Mouse (Mus musculus): Measurements from ENCODE around the gene Gnb4. TPM values are rescaled to one million over a fixed set of nuclear protein-coding genes. Genes with fewer than 3 reads are reported as not detected.

Gene Gnb4
- polyA plus RNA-seq, 1 experiment, result 4.8 TPM

GRCm38 (mm10) chr3:32644751-32645150 lies 28.4 kb upstream of the Gnb4 start:
- no peaks in the 10 kb centered on the region for H3K27me3 ChIP-seq (ENCODE audit: control insufficient read depth, insufficient read depth, low read length, poor library complexity, severe bottlenecking)
- no peak overlapping the region for H3K4me3 ChIP-seq (ENCODE audit: low read depth, low read length)
- H3K4me1 ChIP-seq (ENCODE audit: control insufficient read depth, insufficient read depth, low read length), result no peaks in the 10 kb centered on the region
- TF ChIP-seq POLR2A (IDR thresholded peaks at IDR 0.05; ENCODE audit: insufficient read depth, low read length), result no peak
- TF ChIP-seq CTCF (IDR thresholded peaks at IDR 0.05; ENCODE audit: low read depth, low read length), result no peak
- TF ChIP-seq EP300 (IDR thresholded peaks at IDR 0.05; ENCODE audit: insufficient read depth, low read depth, low read length), result no peak
- H3K9me3 ChIP-seq (replicated peaks; ENCODE audit: control insufficient read depth, insufficient read depth, low read length, poor library complexity, severe bottlenecking), result no peaks in the 10 kb centered on the region
- H3K36me3 ChIP-seq (ENCODE audit: control insufficient read depth, insufficient read depth, low read length, poor library complexity, severe bottlenecking), result no peaks in the 10 kb centered on the region
- no peak overlapping the region; the same call in 1 of the 2 replicates for H3K27ac ChIP-seq (ENCODE audit: insufficient read depth, low read length)
- H3K9ac ChIP-seq (ENCODE audit: low read depth, poor library complexity, severe bottlenecking), result no peak overlapping the region

GRCm38 (mm10) chr3:32642116-32642515 lies 25.7 kb upstream of the Gnb4 start:
- Histone ChIP-seq H3K9ac (ENCODE audit: low read depth, poor library complexity, severe bottlenecking) (no peak overlapping the region), H3K4me1 (ENCODE audit: control insufficient read depth, insufficient read depth, low read length) (no peaks in the 10 kb centered on the region), H3K36me3 (ENCODE audit: control insufficient read depth, insufficient read depth, low read length, poor library complexity, severe bottlenecking) (no peaks in the 10 kb centered on the region), H3K4me3 (ENCODE audit: low read depth, low read length) (no peak overlapping the region), H3K27ac (ENCODE audit: insufficient read depth, low read length) (no peak overlapping the region), H3K9me3 (replicated peaks; ENCODE audit: control insufficient read depth, insufficient read depth, low read length, poor library complexity, severe bottlenecking) (no peaks in the 10 kb centered on the region), H3K27me3 (ENCODE audit: control insufficient read depth, insufficient read depth, low read length, poor library complexity, severe bottlenecking) (no peaks in the 10 kb centered on the region)
- TF ChIP-seq EP300 (IDR thresholded peaks at IDR 0.05; ENCODE audit: insufficient read depth, low read depth, low read length) (no peak), POLR2A (IDR thresholded peaks at IDR 0.05; ENCODE audit: insufficient read depth, low read length) (no peak), CTCF (IDR thresholded peaks at IDR 0.05; ENCODE audit: low read depth, low read length) (no peak)

GRCm38 (mm10) chr3:32638240-32638639 lies 21.9 kb upstream of the Gnb4 start:
- Histone ChIP-seq H3K27ac (ENCODE audit: insufficient read depth, low read length) (no peak overlapping the region), H3K9ac (ENCODE audit: low read depth, poor library complexity, severe bottlenecking) (no peak overlapping the region), H3K4me1 (ENCODE audit: control insufficient read depth, insufficient read depth, low read length) (no peaks in the 10 kb centered on the region), H3K36me3 (ENCODE audit: control insufficient read depth, insufficient read depth, low read length, poor library complexity, severe bottlenecking) (no peaks in the 10 kb centered on the region), H3K4me3 (ENCODE audit: low read depth, low read length) (no peak overlapping the region), H3K9me3 (replicated peaks; ENCODE audit: control insufficient read depth, insufficient read depth, low read length, poor library complexity, severe bottlenecking) (peaks cover 5% of the 10 kb centered on the region; the same call in 1 of the 2 replicates), H3K27me3 (ENCODE audit: control insufficient read depth, insufficient read depth, low read length, poor library complexity, severe bottlenecking) (no peaks in the 10 kb centered on the region)
- TF ChIP-seq POLR2A (IDR thresholded peaks at IDR 0.05; ENCODE audit: insufficient read depth, low read length), result no peak
- TF ChIP-seq CTCF (IDR thresholded peaks at IDR 0.05; ENCODE audit: low read depth, low read length), result no peak
- TF ChIP-seq EP300 (IDR thresholded peaks at IDR 0.05; ENCODE audit: insufficient read depth, low read depth, low read length), result no peak

- Histone ChIP-seq H3K4me1 (ENCODE audit: control insufficient read depth, insufficient read depth, low read length) (no peaks in the 10 kb centered on the region), H3K4me3 (ENCODE audit: low read depth, low read length) (no peak overlapping the region), H3K36me3 (ENCODE audit: control insufficient read depth, insufficient read depth, low read length, poor library complexity, severe bottlenecking) (no peaks in the 10 kb centered on the region), H3K27ac (ENCODE audit: insufficient read depth, low read length) (no peak overlapping the region), H3K27me3 (ENCODE audit: control insufficient read depth, insufficient read depth, low read length, poor library complexity, severe bottlenecking) (no peaks in the 10 kb centered on the region), H3K9me3 (replicated peaks; ENCODE audit: control insufficient read depth, insufficient read depth, low read length, poor library complexity, severe bottlenecking) (peaks cover 5% of the 10 kb centered on the region; the same call in 1 of the 2 replicates), H3K9ac (ENCODE audit: low read depth, poor library complexity, severe bottlenecking) (no peak overlapping the region)
- TF ChIP-seq EP300 (IDR thresholded peaks at IDR 0.05; ENCODE audit: insufficient read depth, low read depth, low read length), result no peak
- no peak for TF ChIP-seq CTCF (IDR thresholded peaks at IDR 0.05; ENCODE audit: low read depth, low read length)
- no peak for TF ChIP-seq POLR2A (IDR thresholded peaks at IDR 0.05; ENCODE audit: insufficient read depth, low read length)
Observed at GRCm38 (mm10) chr3:32632760-32633264, 16.4 kb upstream of the Gnb4 start.

- Histone ChIP-seq H3K4me1 (ENCODE audit: control insufficient read depth, insufficient read depth, low read length) (no peaks in the 10 kb centered on the region), H3K9ac (ENCODE audit: low read depth, poor library complexity, severe bottlenecking) (no peak overlapping the region), H3K27me3 (ENCODE audit: control insufficient read depth, insufficient read depth, low read length, poor library complexity, severe bottlenecking) (no peaks in the 10 kb centered on the region), H3K9me3 (replicated peaks; ENCODE audit: control insufficient read depth, insufficient read depth, low read length, poor library complexity, severe bottlenecking) (no peaks in the 10 kb centered on the region; the same call in none of the 2 replicates), H3K36me3 (ENCODE audit: control insufficient read depth, insufficient read depth, low read length, poor library complexity, severe bottlenecking) (no peaks in the 10 kb centered on the region), H3K27ac (ENCODE audit: insufficient read depth, low read length) (no peak overlapping the region), H3K4me3 (ENCODE audit: low read depth, low read length) (no peak overlapping the region)
- TF ChIP-seq EP300 (IDR thresholded peaks at IDR 0.05; ENCODE audit: insufficient read depth, low read depth, low read length) (peak; percentile 61; the same call in 1 of the 2 replicates), CTCF (IDR thresholded peaks at IDR 0.05; ENCODE audit: low read depth, low read length) (no peak)
Observed at GRCm38 (mm10) chr3:32630210-32630609, 13.8 kb upstream of the Gnb4 start.

GRCm38 (mm10) chr3:32628141-32628540 lies 11.8 kb upstream of the Gnb4 start:
- no peaks in the 10 kb centered on the region for H3K4me1 ChIP-seq (ENCODE audit: control insufficient read depth, insufficient read depth, low read length)
- H3K27ac ChIP-seq (ENCODE audit: insufficient read depth, low read length), result no peak overlapping the region
- H3K4me3 ChIP-seq (ENCODE audit: low read depth, low read length), result no peak overlapping the region
- no peaks in the 10 kb centered on the region for H3K36me3 ChIP-seq (ENCODE audit: control insufficient read depth, insufficient read depth, low read length, poor library complexity, severe bottlenecking)
- no peaks in the 10 kb centered on the region for H3K27me3 ChIP-seq (ENCODE audit: control insufficient read depth, insufficient read depth, low read length, poor library complexity, severe bottlenecking)
- no peak overlapping the region for H3K9ac ChIP-seq (ENCODE audit: low read depth, poor library complexity, severe bottlenecking)
- no peaks in the 10 kb centered on the region; the same call in none of the 2 replicates for H3K9me3 ChIP-seq (replicated peaks; ENCODE audit: control insufficient read depth, insufficient read depth, low read length, poor library complexity, severe bottlenecking)
- TF ChIP-seq CTCF (IDR thresholded peaks at IDR 0.05; ENCODE audit: low read depth, low read length) (no peak), POLR2A (IDR thresholded peaks at IDR 0.05; ENCODE audit: insufficient read depth, low read length) (no peak), EP300 (IDR thresholded peaks at IDR 0.05; ENCODE audit: insufficient read depth, low read depth, low read length) (no peak)

All from ES-Bruce4 (cell line).